Mouse (Mus musculus): Measurements from ENCODE around the gene Shc2. TPM values are rescaled to one million over a fixed set of nuclear protein-coding genes. Genes with fewer than 3 reads are reported as not detected.
A peak's percentile ranks its signal among the peaks of the same experiment; 100 is the strongest.

Shc2 gene
- polyA plus RNA-seq, 1 experiment, result not detected

DNA sequence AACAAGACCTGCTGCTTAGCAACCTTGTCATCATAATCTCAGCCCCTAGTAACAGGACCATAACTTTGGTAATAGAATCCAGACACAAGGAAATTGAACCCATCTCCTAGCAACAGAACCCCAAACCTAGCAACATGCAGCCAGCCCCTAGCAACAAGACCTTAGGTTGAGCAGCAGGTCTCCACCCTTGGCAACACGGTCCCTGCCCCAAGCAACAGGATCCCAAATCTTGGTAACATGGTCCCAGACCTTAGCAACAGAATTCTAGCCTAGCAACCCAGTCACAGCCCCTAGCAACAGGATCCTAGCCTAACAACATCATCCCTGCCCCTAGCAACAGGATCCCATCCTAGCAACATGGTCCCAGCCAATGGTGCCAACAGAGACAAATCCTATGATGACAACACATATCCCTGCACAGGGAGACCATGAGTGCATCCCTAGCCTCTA, 17.3 kb upstream of the Shc2 start:
- peaks cover 11% of the 10 kb centered on the region for H3K4me1 ChIP-seq (ENCODE audit: control insufficient read depth, insufficient read depth, low read length)
- 16% methylated on average over 1 of the region's 1 CpGs for WGBS
- H3K4me3 ChIP-seq (ENCODE audit: insufficient read depth, low read depth, low read length), result no peak overlapping the region
- peak overlapping the region; percentile 89 for H3K27ac ChIP-seq (ENCODE audit: insufficient read depth, low read depth, low read length)
- TF ChIP-seq POLR2A (IDR thresholded peaks at IDR 0.05; ENCODE audit: insufficient read depth, low read depth, low read length), result no peak
- no peak for TF ChIP-seq CTCF (IDR thresholded peaks at IDR 0.05; ENCODE audit: insufficient read depth, low read depth, low read length)

DNA sequence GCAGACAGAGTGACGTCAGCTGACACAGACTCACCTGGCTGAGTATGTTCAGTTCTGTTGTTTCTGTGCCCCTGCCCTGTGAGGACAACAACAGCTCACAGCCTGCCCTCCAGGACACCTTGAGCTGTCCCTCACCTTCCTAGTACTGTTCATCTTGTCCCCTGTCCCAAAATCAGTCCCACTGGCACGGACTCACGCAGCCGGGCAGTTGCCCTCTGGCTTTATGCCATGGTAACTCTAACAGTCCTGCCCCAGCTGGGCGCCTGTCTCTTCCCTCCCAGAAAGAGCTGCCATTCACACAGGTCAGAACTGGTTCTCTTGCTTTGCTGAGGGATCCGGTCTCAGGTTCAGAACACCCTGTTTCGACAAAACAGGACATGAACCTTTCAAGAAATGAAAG, 15.1 kb upstream of the Shc2 start:
- WGBS, result 81% methylated on average over 7 of the region's 7 CpGs
- H3K27ac ChIP-seq (ENCODE audit: insufficient read depth, low read depth, low read length), result no peak overlapping the region
- H3K4me3 ChIP-seq (ENCODE audit: insufficient read depth, low read depth, low read length), result no peak overlapping the region
- H3K4me1 ChIP-seq (ENCODE audit: control insufficient read depth, insufficient read depth, low read length), result peaks cover 11% of the 10 kb centered on the region
- TF ChIP-seq CTCF (IDR thresholded peaks at IDR 0.05; ENCODE audit: insufficient read depth, low read depth, low read length) (no peak), POLR2A (IDR thresholded peaks at IDR 0.05; ENCODE audit: insufficient read depth, low read depth, low read length) (no peak)

DNA sequence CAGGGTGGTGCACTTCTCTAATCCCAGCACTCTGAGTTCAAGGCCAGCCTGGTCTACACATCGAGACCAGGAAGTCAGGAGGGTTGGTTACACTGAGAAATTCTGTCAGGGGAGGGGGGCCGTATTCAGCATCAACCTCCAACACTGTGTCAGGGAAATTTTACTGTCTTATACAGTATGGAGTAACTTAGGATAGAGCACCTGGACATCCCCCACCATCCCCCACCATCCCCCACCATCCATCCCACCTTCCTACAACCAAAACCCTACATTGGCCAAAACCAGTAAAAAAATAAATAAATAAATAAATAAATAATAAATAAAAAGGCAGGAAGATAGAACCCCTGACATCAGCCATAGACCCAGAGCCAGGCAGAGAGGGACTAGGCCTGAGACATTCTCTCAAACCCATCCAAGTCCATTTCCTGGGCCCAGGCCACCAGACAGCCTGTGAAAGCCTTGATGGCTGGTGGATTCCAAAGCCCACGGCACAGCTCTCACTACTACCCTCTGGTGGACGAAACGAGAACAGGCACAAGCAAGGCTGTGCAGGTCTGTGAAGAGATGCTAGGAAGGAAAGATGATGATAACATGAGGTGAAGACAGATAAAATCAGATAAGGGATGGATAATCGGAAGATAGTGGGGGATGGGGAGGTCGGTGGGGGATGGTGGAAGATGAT, 11.5 kb upstream of the Shc2 start:
- H3K4me1 ChIP-seq (ENCODE audit: control insufficient read depth, insufficient read depth, low read length), result no peaks in the 10 kb centered on the region
- no peak overlapping the region for H3K27ac ChIP-seq (ENCODE audit: insufficient read depth, low read depth, low read length)
- 32% methylated on average over 7 of the region's 7 CpGs for WGBS
- TF ChIP-seq POLR2A (IDR thresholded peaks at IDR 0.05; ENCODE audit: insufficient read depth, low read depth, low read length) (no peak), CTCF (IDR thresholded peaks at IDR 0.05; ENCODE audit: insufficient read depth, low read depth, low read length) (peak; percentile 84)
- H3K4me3 ChIP-seq (ENCODE audit: insufficient read depth, low read depth, low read length), result no peak overlapping the region

DNA sequence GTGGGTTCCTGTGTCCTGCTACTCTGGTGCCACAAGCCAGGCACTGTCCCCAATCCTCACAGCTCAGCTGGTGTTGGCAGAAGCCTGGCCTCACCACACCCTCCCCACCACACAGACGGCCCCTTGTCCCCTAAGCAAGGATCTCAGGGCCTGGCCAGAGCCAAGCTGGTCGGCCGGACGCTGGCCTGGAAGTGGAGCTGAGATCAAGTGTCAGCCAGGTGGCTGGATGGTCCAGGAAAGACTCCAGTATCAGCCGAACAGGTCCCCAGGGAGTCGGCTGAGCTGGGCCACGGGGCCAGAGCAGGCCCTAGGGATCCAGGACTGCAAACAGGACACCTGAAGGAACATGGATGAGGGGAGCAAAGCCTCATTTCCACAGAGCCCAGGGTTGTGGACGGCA, 8.0 kb upstream of the Shc2 start, which contains the start of gene Odf3l2:
Odf3l2 (minus strand) TSS at position 28 of the 400 bp plus-strand sequence.
- Histone ChIP-seq H3K4me3 (ENCODE audit: insufficient read depth, low read depth, low read length) (no peak within 1 kb of the TSS), H3K27ac (ENCODE audit: insufficient read depth, low read depth, low read length) (no peak within 1 kb of the TSS), H3K4me1 (ENCODE audit: control insufficient read depth, insufficient read depth, low read length) (no peaks in the 10 kb centered on the region)
- WGBS, result 75% methylated on average over 8 of the region's 8 CpGs
- no peak for TF ChIP-seq CTCF (IDR thresholded peaks at IDR 0.05; ENCODE audit: insufficient read depth, low read depth, low read length)
- no peak for TF ChIP-seq POLR2A (IDR thresholded peaks at IDR 0.05; ENCODE audit: insufficient read depth, low read depth, low read length)

DNA sequence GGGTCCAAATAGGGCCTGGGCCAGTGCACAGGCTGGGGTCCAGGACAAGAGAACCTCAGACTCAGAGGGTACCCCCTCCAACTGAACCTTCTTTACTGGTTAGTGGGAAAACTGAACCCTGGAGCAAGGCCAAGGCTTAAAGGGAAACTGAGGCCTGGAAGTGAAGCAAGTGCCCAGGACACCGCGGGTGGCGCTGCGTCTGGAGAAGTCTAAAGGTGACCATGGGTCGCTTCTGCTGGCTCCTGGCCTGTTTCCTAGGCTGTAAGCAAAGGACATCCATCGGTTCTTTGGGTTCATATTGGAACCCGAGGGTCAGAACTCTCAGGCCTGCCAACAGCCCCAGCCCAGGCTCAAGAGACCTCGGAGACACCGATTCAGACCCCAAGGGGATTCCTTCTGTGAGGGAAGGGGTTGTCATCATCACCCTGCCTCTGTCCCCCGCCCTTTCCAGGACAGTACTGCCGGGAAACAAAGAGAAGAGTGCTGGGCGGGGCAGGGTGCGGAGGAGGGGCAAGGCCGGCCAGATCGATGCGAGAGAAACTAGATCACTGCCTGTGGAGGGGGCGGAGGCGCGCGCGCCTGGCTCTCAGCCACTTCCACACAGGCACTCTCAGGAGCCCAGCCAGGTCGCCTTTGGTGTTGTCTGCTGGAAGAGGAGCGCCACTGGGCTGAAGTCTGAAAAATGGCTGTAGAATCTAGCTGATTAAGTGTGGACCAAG, 927 bp upstream of the Shc2 start:
- no peak for TF ChIP-seq POLR2A (IDR thresholded peaks at IDR 0.05; ENCODE audit: insufficient read depth, low read depth, low read length)
- TF ChIP-seq CTCF (IDR thresholded peaks at IDR 0.05; ENCODE audit: insufficient read depth, low read depth, low read length), result no peak
- Histone ChIP-seq H3K4me1 (ENCODE audit: control insufficient read depth, insufficient read depth, low read length) (peaks cover 24% of the 10 kb centered on the region), H3K27ac (ENCODE audit: insufficient read depth, low read depth, low read length) (0 out of 2 replicates have a peak overlapping the region, but pooled peaks have one; percentile 77), H3K4me3 (ENCODE audit: insufficient read depth, low read depth, low read length) (no peak overlapping the region)
- 14% methylated on average over 23 of the region's 23 CpGs for WGBS

DNA sequence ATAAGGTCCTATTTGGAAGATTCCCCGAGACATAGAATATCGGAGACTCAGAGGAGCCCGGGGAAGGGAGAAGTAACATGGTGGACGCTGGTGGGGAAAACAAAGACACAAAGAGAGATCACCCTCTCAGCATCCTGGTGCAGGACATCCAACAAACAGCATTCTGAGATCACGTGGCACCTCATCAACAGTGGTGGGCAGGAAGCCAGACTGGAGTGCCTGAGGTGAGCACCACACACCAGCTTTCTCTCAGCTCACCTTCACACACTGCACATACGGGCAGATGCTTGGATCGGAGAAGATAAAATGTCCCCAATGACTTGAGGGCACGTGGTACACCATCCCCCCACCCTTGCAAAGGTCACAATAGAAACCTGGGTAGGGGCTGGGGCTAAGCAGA, 1.4 kb downstream of the Shc2 start:
- H3K27ac ChIP-seq (ENCODE audit: insufficient read depth, low read depth, low read length), result no peak overlapping the region
- 79% methylated on average over 8 of the region's 8 CpGs for WGBS
- peak overlapping the region; percentile 87; the same call in 1 of the 2 replicates for H3K4me3 ChIP-seq (ENCODE audit: insufficient read depth, low read depth, low read length)
- peaks cover 29% of the 10 kb centered on the region for H3K4me1 ChIP-seq (ENCODE audit: control insufficient read depth, insufficient read depth, low read length)
- TF ChIP-seq CTCF (IDR thresholded peaks at IDR 0.05; ENCODE audit: insufficient read depth, low read depth, low read length), result no peak
- TF ChIP-seq POLR2A (IDR thresholded peaks at IDR 0.05; ENCODE audit: insufficient read depth, low read depth, low read length), result no peak

DNA sequence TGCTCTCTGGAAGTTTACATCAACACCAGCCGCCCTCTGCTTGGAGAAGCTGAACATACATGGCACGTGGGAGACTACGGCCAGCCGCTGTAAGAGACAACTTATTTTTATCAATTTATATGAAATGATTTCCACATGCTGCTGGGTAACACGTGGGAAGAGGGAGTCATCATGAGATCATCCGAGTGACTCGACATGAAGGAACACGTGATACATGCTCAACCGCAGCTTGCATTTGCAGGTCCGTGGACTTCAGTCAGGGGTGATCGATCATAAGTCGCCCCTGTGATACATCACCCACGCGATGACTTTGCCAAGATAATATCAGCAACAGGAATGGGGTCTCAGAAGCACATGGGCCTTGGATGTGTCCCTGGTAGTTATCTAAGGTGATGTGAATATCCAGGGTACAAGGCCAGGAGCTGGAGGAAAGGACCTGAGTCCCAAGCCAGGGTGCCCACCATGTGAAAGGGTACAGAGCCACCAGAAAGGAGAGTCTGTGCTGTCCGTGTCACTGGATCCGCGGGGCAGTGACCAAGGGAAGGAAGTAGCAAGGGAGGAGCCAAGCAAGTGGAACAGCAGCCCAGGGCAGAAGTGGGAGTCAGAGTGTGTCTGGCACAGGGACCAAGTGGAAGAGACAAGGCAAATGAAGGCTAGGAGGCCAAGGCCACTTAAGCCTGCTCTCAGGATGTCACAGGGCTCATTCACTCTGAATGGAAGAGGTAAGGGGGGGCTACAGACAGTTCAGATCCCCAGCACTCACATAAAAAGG, 4.5 kb downstream of the Shc2 start:
- 80% methylated on average over 17 of the region's 17 CpGs for WGBS
- TF ChIP-seq CTCF (IDR thresholded peaks at IDR 0.05; ENCODE audit: insufficient read depth, low read depth, low read length) (no peak), POLR2A (IDR thresholded peaks at IDR 0.05; ENCODE audit: insufficient read depth, low read depth, low read length) (no peak)

DNA sequence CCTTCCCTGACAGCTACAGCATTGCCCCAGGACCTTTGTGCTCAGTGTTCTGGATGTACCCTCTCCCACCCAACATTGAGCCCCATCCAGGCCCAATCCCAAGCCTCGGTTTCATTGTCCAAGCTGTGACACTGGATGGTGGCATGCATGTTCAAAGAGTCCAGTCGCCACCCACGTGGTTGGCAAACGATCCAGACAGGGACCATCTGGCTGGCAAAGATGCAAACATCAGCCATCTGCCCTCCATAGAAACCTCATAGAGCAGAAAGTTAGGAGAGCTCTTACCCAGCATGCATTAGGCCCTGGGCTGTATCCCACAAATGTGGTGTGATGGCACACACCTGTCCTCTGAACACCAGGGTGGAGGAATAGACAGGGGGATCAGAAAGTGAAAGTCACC, 6.3 kb downstream of the Shc2 start:
- H3K4me3 ChIP-seq (ENCODE audit: insufficient read depth, low read depth, low read length), result no peak overlapping the region
- H3K27ac ChIP-seq (ENCODE audit: insufficient read depth, low read depth, low read length), result no peak overlapping the region
- peaks cover 18% of the 10 kb centered on the region for H3K4me1 ChIP-seq (ENCODE audit: control insufficient read depth, insufficient read depth, low read length)
- TF ChIP-seq CTCF (IDR thresholded peaks at IDR 0.05; ENCODE audit: insufficient read depth, low read depth, low read length), result no peak
- no peak for TF ChIP-seq POLR2A (IDR thresholded peaks at IDR 0.05; ENCODE audit: insufficient read depth, low read depth, low read length)
- 55% methylated on average over 4 of the region's 4 CpGs for WGBS

More for the DNA sequence above, 4.5 kb downstream of the Shc2 start:
- Histone ChIP-seq H3K4me3 (ENCODE audit: insufficient read depth, low read depth, low read length) (no peak overlapping the region), H3K4me1 (ENCODE audit: control insufficient read depth, insufficient read depth, low read length) (peaks cover 21% of the 10 kb centered on the region), H3K27ac (ENCODE audit: insufficient read depth, low read depth, low read length) (no peak overlapping the region)
